Comparison of ENCODE assay signal across 17 mouse cellular contexts in genomic region chr19:21567933-21568332, GRCm38 (mm10).
"Had no signal": no experiment of that assay in that cellular context is flagged by ENCODE, and none has a peak within 500 bp of the region (broad histone marks: within the 10 kb centered on the region; RNA-seq: fewer than 3 reads in every experiment).

No protein-coding gene starts in this region.

- ATAC-seq: lung, postnatal 0 days; midbrain, embryonic 15.5 days had no signal

- H3K9ac ChIP-seq: limb, embryonic 13.5 days; midbrain, embryonic 15.5 days; neural tube, embryonic 13.5 days; stomach, embryonic 15.5 days had no signal

- H3K4me3 ChIP-seq: limb, embryonic 13.5 days; midbrain, embryonic 15.5 days; neural tube, embryonic 13.5 days; stomach, embryonic 15.5 days had no signal

- DNase-seq: kidney, adult 11 months; kidney, adult 9 months; kidney, postnatal 36 days; layer of hippocampus, adult 9-11 months; left cerebral cortex, postnatal 4 days; lung, adult 18-20 months; retina, postnatal 1 day; right cerebral cortex, postnatal 4 days; thymus, adult 2 months; thymus, postnatal 36 days had no signal

- H3K36me3 ChIP-seq: limb, embryonic 13.5 days; midbrain, embryonic 15.5 days; neural tube, embryonic 13.5 days; stomach, embryonic 15.5 days had no signal

- H3K9me3 ChIP-seq: limb, embryonic 13.5 days; midbrain, embryonic 15.5 days; neural tube, embryonic 13.5 days; stomach, embryonic 15.5 days had no signal

- H3K27me3 ChIP-seq: limb, embryonic 13.5 days; midbrain, embryonic 15.5 days; neural tube, embryonic 13.5 days; stomach, embryonic 15.5 days had no signal

- H3K4me2 ChIP-seq: limb, embryonic 13.5 days; midbrain, embryonic 11.5 days; midbrain, embryonic 15.5 days; neural tube, embryonic 13.5 days; stomach, embryonic 15.5 days had no signal

- H3K27ac ChIP-seq: kidney, postnatal 0 days; limb, embryonic 13.5 days; midbrain, embryonic 15.5 days; neural tube, embryonic 13.5 days; stomach, embryonic 15.5 days had no signal
